Mouse (Mus musculus): Measurements from ENCODE around the gene Utp6.

The Utp6 gene

GRCm38 (mm10) chr11:79961346-79962124, 655 bp downstream of the Utp6 start:
- DNase-seq (ENCODE audit: low spot score) = no peak

GRCm38 (mm10) chr11:79947265-79947664, 14.9 kb downstream of the Utp6 start:
- DNase-seq (ENCODE audit: low spot score) = no peak

- no peak for DNase-seq (ENCODE audit: low spot score)
Measured at GRCm38 (mm10) chr11:79943601-79944000, 18.6 kb downstream of the Utp6 start.

GRCm38 (mm10) chr11:79943136-79943535, 19.1 kb downstream of the Utp6 start:
- DNase-seq (ENCODE audit: low spot score) = no peak

GRCm38 (mm10) chr11:79935766-79936165, 26.4 kb downstream of the Utp6 start:
- DNase-seq (ENCODE audit: low spot score) = no peak

GRCm38 (mm10) chr11:79922766-79923165, 39.4 kb downstream of the Utp6 start:
- DNase-seq (ENCODE audit: low spot score) = no peak

- no peak for DNase-seq (ENCODE audit: low spot score)
Measured at GRCm38 (mm10) chr11:79922157-79922556, 40.0 kb downstream of the Utp6 start.

- DNase-seq (ENCODE audit: low spot score) = no peak
Measured at GRCm38 (mm10) chr11:79920505-79921025, 41.6 kb downstream of the Utp6 start.

GRCm38 (mm10) chr11:79919685-79920504, 42.3 kb downstream of the Utp6 start:
- DNase-seq (ENCODE audit: low spot score) = peak; percentile 69

- DNase-seq (ENCODE audit: low spot score) = no peak
Measured at GRCm38 (mm10) chr11:79915696-79916349, 46.4 kb downstream of the Utp6 start.

GRCm38 (mm10) chr11:79908600-79909483, 53.3 kb downstream of the Utp6 start:
- DNase-seq (ENCODE audit: low spot score) = no peak

- DNase-seq (ENCODE audit: low spot score) = no peak
Measured at GRCm38 (mm10) chr11:79906920-79907319, 55.3 kb downstream of the Utp6 start.

- no peak for DNase-seq (ENCODE audit: low spot score)
Measured at GRCm38 (mm10) chr11:79902881-79903481, 59.2 kb downstream of the Utp6 start.

GRCm38 (mm10) chr11:79901146-79901545, 61.0 kb downstream of the Utp6 start:
- no peak for DNase-seq (ENCODE audit: low spot score)

GRCm38 (mm10) chr11:79892259-79892658, 69.9 kb downstream of the Utp6 start:
- DNase-seq (ENCODE audit: low spot score) = peak; percentile 21

GRCm38 (mm10) chr11:79890822-79891221, 71.4 kb downstream of the Utp6 start:
- no peak for DNase-seq (ENCODE audit: low spot score)

- DNase-seq (ENCODE audit: low spot score) = no peak
Measured at GRCm38 (mm10) chr11:79886961-79887360, 75.2 kb downstream of the Utp6 start.

- no peak for DNase-seq (ENCODE audit: low spot score)
Measured at GRCm38 (mm10) chr11:79886395-79886794, 75.8 kb downstream of the Utp6 start.

GRCm38 (mm10) chr11:79885713-79886393, 76.3 kb downstream of the Utp6 start:
- DNase-seq (ENCODE audit: low spot score) = no peak

GRCm38 (mm10) chr11:79884784-79885183, 77.4 kb downstream of the Utp6 start:
- DNase-seq (ENCODE audit: low spot score) = no peak

All from layer of hippocampus, adult 9-10 months (tissue).